Mouse (Mus musculus) cerebellum, adult 2 months (tissue): ENCODE measurements around the gene Timm10.

Experiments used
- CTCF ChIP-seq: fragments of 200-500 bp; IDR thresholded peaks from 2 replicates; pipeline ENCODE4 v1.5.1; 2011; ENCODE audit warnings: low read depth, mild to moderate bottlenecking, control low read depth, low read length, moderate library complexity, borderline replicate concordance; ENCODE audit not compliant: insufficient read depth
- POLR2A ChIP-seq: fragments of 200-500 bp; IDR thresholded peaks from 2 replicates; pipeline ENCODE4 v1.6.1; 2011; ENCODE audit warnings: low read length, control low read depth, borderline replicate concordance; ENCODE audit not compliant: insufficient read depth

DNA sequence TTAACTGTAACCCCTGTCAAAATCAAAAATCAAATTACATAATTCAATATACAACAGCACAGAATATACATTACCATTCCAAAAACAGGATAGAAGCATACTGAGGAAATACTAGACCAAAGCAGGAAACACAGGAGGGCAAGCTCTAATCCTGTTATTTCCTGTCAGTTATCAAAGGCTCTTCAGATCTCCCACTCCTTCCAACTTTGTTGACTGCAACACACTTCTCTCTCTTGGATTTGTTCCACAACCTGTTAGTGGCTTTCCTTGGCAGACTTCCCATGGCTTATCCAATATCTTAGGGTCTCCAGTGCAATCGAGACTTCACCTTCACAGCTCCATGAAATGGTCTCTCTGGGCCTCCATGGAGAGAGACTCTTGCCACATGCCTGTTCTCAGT, 18.4 kb downstream of the Timm10 start:
- TF ChIP-seq CTCF (no peak), POLR2A (no peak)
